Mouse (Mus musculus): Measurements from ENCODE around the gene 9530002B09Rik.

9530002B09Rik gene

DNA sequence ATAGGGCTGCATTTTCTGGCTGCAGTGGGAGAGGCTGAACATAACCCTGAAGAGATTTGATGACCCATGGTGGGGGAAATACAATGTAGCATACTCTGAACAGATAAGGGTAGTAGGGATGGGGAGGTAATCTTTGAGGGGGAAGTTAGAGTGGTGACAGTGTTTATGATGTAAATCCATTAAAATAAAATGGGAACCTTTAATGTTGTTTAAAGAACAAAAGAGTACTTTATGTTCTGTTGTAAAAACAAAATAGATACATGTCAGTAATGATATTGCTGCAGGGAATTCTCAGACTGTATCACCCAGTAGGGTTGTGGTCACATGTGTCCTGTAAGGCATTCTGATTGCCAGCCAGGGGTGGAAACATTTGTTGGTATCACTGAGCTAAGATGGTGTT is at the start of gene 9530002B09Rik:
Gene 9530002B09Rik (plus strand): TSS at position 301 of the 400 bp plus-strand sequence.
- DNase-seq = no peak

Measured in spleen, adult 18-20 months (tissue).